Mouse (Mus musculus) adrenal gland, adult (tissue): ENCODE measurements at regions not wholly inside any gene's neighbourhood (a gene's known extent, or its start where the extent isn't known, plus 50 kb on each side); places are given as distances from the start of the nearest gene placed in this dataset.
A peak's percentile ranks its signal among the peaks of the same experiment; 100 is the strongest.

Experiments used
- DNase-seq, 2 experiments: peaks; one replicate each; pipeline ENCODE4 v3.0.0; 2022 to 2023; ENCODE audit warnings: low spot score in 1 of 2; ENCODE audit not compliant: inconsistent age in 2 of 2

- DNase-seq, result no peak
Measured at GRCm38 (mm10) chr12:16196917-16197316, 380.2 kb upstream of the Trib2 start.

GRCm38 (mm10) chr12:16191803-16192389 is 375.2 kb upstream of the Trib2 start:
- DNase-seq, result no peak

- DNase-seq, result no peak
Measured at GRCm38 (mm10) chr12:16190706-16191105, 374.0 kb upstream of the Trib2 start.

GRCm38 (mm10) chr12:16189441-16189840 is 372.7 kb upstream of the Trib2 start:
- peak; percentile 17 to 78 for DNase-seq

- no peak for DNase-seq
Measured at GRCm38 (mm10) chr12:16185976-16186515, 369.3 kb upstream of the Trib2 start.

GRCm38 (mm10) chr12:16185431-16185923 is 368.8 kb upstream of the Trib2 start:
- DNase-seq, result no peak

GRCm38 (mm10) chr12:16183055-16183454 is 366.3 kb upstream of the Trib2 start:
- DNase-seq, result no peak

- DNase-seq, result no peak
Measured at GRCm38 (mm10) chr12:16181599-16181998, 364.9 kb upstream of the Trib2 start.

- DNase-seq, result no peak
Measured at GRCm38 (mm10) chr12:16179897-16180296, 363.2 kb upstream of the Trib2 start.

- no peak for DNase-seq
Measured at GRCm38 (mm10) chr12:16176326-16176725, 359.6 kb upstream of the Trib2 start.

- no peak for DNase-seq
Measured at GRCm38 (mm10) chr12:16172176-16172575, 355.5 kb upstream of the Trib2 start.

GRCm38 (mm10) chr12:16171636-16172035 is 354.9 kb upstream of the Trib2 start:
- DNase-seq, result no peak

GRCm38 (mm10) chr12:16169781-16170535 is 353.2 kb upstream of the Trib2 start:
- no peak for DNase-seq

- DNase-seq, result no peak
Measured at GRCm38 (mm10) chr12:16167793-16168343, 351.1 kb upstream of the Trib2 start.

- no peak for DNase-seq
Measured at GRCm38 (mm10) chr12:16165126-16165525, 348.4 kb upstream of the Trib2 start.

GRCm38 (mm10) chr12:16161947-16162346 is 345.2 kb upstream of the Trib2 start:
- peak; percentile 22 to 70 for DNase-seq

GRCm38 (mm10) chr12:16157896-16158295 is 341.2 kb upstream of the Trib2 start:
- DNase-seq, result peak; percentile 79 to 93

GRCm38 (mm10) chr12:16155791-16156558 is 339.3 kb upstream of the Trib2 start:
- DNase-seq, result peak in 1 of 2 experiments; percentile 26

- DNase-seq, result no peak
Measured at GRCm38 (mm10) chr12:16154256-16154655, 337.5 kb upstream of the Trib2 start.

GRCm38 (mm10) chr12:16152108-16152507 is 335.4 kb upstream of the Trib2 start:
- DNase-seq, result peak in 1 of 2 experiments; percentile 25

GRCm38 (mm10) chr12:16151170-16151702 is 334.5 kb upstream of the Trib2 start:
- peak in 1 of 2 experiments; percentile 49 for DNase-seq
